Mouse (Mus musculus): ENCODE results near the gene Uap1l1.

Gene Uap1l1

DNA sequence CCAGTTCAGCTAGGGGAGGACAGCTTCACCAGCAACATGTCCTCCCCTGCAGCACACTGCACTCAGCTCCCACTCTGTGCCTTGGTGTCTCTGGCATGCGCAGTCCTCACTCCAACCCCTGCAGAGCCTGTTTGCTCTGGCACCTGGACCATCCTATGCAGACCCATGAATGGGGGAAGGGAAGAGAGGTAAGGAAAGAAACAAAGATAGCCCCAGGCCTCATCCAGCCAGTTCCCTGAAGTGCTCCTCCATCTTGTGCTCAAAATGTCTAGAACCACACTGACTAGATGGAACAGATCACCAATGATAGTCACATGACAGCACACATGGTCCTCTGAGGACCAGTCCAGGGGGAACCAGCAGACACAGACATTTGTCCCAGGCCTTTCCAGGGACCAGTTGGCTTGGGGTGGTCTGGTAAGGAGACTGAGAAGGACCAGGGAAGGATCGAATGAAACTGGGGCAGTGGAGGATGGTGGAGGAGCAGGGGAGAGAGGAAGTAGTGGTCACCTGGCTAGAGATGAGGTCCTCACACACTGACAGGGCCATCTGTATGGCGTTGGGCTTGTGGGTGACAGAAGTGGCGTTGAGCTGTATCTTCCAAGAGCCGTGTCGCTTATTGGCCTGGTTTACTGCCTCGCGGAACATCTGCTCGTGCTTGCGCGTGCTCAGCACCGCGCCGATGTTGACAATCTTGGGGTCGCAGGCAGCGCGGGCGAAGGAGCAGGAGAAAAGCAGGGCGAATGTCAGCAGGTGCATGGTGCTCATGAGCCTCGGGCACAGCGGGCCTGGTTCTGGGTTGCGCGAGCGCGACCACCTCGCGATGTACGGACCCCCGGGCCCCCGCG is 47.1 kb downstream of the Uap1l1 start:
- DNase-seq (ENCODE audit: low spot score), result peak; percentile 25

DNA sequence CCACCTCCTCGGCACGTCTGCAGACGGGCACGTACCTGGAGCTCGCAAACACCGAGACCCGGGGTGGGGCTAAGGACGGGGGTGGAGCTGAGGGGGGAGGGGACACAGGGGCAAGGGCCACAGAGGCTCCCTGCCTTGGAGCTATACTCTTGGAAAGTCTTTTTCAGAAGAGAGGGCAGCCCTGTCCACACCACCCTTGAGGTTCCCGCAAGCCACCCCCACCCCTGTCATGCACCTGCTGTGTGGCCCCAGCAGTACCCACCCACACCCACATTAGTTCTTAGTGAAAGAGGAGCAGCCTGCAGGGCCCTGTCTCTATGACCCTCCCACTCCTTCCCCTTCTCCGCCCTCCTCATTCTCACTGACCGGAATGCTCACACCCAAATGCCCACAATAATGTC is 54.0 kb downstream of the Uap1l1 start:
- DNase-seq (ENCODE audit: low spot score), result no peak

DNA sequence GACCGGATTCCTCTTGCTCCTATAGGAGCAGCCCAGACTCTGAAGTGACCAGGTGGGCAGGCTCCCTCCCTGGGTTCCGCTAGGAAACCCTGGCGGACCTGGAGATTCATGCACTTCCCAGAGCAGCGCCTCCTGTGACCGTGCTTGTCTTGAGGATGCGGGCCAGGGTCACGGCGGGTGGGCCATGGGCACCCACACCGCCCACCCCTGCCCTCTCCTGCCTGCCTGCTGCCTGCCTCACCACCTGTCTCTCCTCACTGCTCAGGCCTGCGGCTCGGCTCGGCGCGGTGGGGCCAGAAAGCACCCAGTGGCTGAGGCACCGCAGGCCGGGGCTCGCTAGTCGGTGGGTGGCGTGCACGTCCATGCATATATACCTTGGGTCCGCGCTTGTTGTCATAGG is 54.5 kb downstream of the Uap1l1 start:
- no peak for DNase-seq (ENCODE audit: low spot score)

DNA sequence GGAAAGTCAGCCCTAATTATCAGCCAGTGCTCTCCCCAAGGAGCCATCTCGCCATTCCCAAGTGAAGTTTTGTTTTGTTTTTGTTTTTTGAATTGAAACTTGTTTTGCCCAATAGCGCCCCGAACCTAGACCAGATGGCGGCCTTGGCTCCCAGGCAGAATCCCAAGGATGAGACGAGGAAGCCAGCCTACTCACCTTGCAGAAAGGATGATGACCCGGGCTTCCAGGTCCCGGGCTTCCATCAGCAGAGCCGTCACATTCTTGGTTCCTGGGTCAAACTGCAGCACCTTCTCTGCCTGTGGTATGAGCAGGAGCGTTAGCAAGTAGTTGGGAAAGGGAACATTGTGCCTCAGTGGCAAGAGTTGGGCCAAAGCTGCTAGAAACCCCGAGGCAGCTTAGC is 55.3 kb downstream of the Uap1l1 start:
- no peak for DNase-seq (ENCODE audit: low spot score)

Measured in MN1 (cell line).